Mouse (Mus musculus): ENCODE results near the gene Slc6a5.
"Not testable (repeated sequence)": the region's sequence is repeated elsewhere in the genome, so short reads cannot be mapped to it uniquely, and the experiment has no call there.

The Slc6a5 gene

GRCm38 (mm10) chr7:49913164-49913563, 3.2 kb downstream of the Slc6a5 start:
- no peak for DNase-seq (ENCODE audit: low spot score in 2 of 2)

- no peak for DNase-seq (ENCODE audit: low spot score in 2 of 2)
These were observed 3.9 kb downstream of the Slc6a5 start for GRCm38 (mm10) chr7:49913728-49914328.

- no peak for DNase-seq (ENCODE audit: low spot score in 2 of 2)
These were observed 5.0 kb downstream of the Slc6a5 start for GRCm38 (mm10) chr7:49914946-49915345.

GRCm38 (mm10) chr7:49915471-49915870, 5.5 kb downstream of the Slc6a5 start:
- no peak for DNase-seq (ENCODE audit: low spot score in 2 of 2)

GRCm38 (mm10) chr7:49919494-49919893, 9.5 kb downstream of the Slc6a5 start:
- DNase-seq (ENCODE audit: low spot score in 2 of 2) = no peak

- no peak for DNase-seq (ENCODE audit: low spot score in 2 of 2)
These were observed 10.8 kb downstream of the Slc6a5 start for GRCm38 (mm10) chr7:49920751-49921150.

- peak in 1 of 2 experiments; percentile 13 for DNase-seq (ENCODE audit: low spot score in 2 of 2)
These were observed 13.0 kb downstream of the Slc6a5 start for GRCm38 (mm10) chr7:49922928-49923327.

- DNase-seq (ENCODE audit: low spot score in 2 of 2) = peak; percentile 56 to 70
These were observed 13.4 kb downstream of the Slc6a5 start for GRCm38 (mm10) chr7:49923376-49923775.

- DNase-seq (ENCODE audit: low spot score in 2 of 2) = no peak
These were observed 18.6 kb downstream of the Slc6a5 start for GRCm38 (mm10) chr7:49928571-49928970.

- no peak for DNase-seq (ENCODE audit: low spot score in 2 of 2)
These were observed 20.1 kb downstream of the Slc6a5 start for GRCm38 (mm10) chr7:49929999-49930398.

- DNase-seq (ENCODE audit: low spot score in 2 of 2) = not testable (repeated sequence)
These were observed 23.6 kb downstream of the Slc6a5 start for GRCm38 (mm10) chr7:49933386-49934115.

GRCm38 (mm10) chr7:49936821-49937220, 26.9 kb downstream of the Slc6a5 start:
- DNase-seq (ENCODE audit: low spot score in 2 of 2) = no peak

GRCm38 (mm10) chr7:49942023-49942422, 32.1 kb downstream of the Slc6a5 start:
- no peak for DNase-seq (ENCODE audit: low spot score in 2 of 2)

- DNase-seq (ENCODE audit: low spot score in 2 of 2) = no peak
These were observed 32.5 kb downstream of the Slc6a5 start for GRCm38 (mm10) chr7:49942490-49942889.

GRCm38 (mm10) chr7:49946691-49947090, 36.7 kb downstream of the Slc6a5 start:
- DNase-seq (ENCODE audit: low spot score in 2 of 2) = no peak

GRCm38 (mm10) chr7:49953546-49954181, 43.7 kb downstream of the Slc6a5 start:
- peak; percentile 4 to 8 for DNase-seq (ENCODE audit: low spot score in 2 of 2)

GRCm38 (mm10) chr7:49954834-49955233, 44.9 kb downstream of the Slc6a5 start:
- DNase-seq (ENCODE audit: low spot score in 2 of 2) = no peak

GRCm38 (mm10) chr7:49957142-49957541, 47.2 kb downstream of the Slc6a5 start:
- DNase-seq (ENCODE audit: low spot score in 2 of 2) = no peak

GRCm38 (mm10) chr7:49963764-49964163, 53.8 kb downstream of the Slc6a5 start:
- DNase-seq (ENCODE audit: low spot score in 2 of 2) = no peak

GRCm38 (mm10) chr7:49969516-49969915, 59.6 kb downstream of the Slc6a5 start:
- DNase-seq (ENCODE audit: low spot score in 2 of 2) = no peak

- DNase-seq (ENCODE audit: low spot score in 2 of 2) = no peak
These were observed 65.0 kb downstream of the Slc6a5 start, which contains the start of gene Nell1 for GRCm38 (mm10) chr7:49974841-49975440. Nell1 (plus strand) TSS chr7:49974864.

- DNase-seq (ENCODE audit: low spot score in 2 of 2) = no peak
These were observed 65.6 kb downstream of the Slc6a5 start for GRCm38 (mm10) chr7:49975441-49976121.
